Mouse (Mus musculus) lung, postnatal 0 days (tissue): ENCODE measurements around the gene Cysrt1. TPM values are rescaled to one million over a fixed set of nuclear protein-coding genes. Genes with fewer than 3 reads are reported as not detected.

ENCODE experiments used
- ATAC-seq: fragments of 200-750 bp; cut with Nextera tagmentation; 2 replicates; pipeline ENCODE4 v1.8.0; 2017; ENCODE audit warnings: moderate library complexity
- DNase-seq: peaks from one replicate; pipeline ENCODE4 v3.0.0-alpha.2; 2016; ENCODE audit warnings: low spot score
- H3K27ac ChIP-seq: fragments of 300-500 bp; sonication (generic); 2 replicates; pipeline ENCODE4 v1.5.1; 2014; ENCODE audit warnings: antibody characterized with exemption, mild to moderate bottlenecking, low read length, mixed read lengths
- H3K27me3 ChIP-seq: fragments of 300-500 bp; sonication (generic); replicated peaks from 2 replicates; pipeline ENCODE4 v1.6.1; 2014; ENCODE audit warnings: low read length, mixed read lengths; ENCODE audit not compliant: insufficient read depth
- H3K36me3 ChIP-seq: fragments of 300-500 bp; sonication (generic); 2 replicates; pipeline ENCODE4 v1.6.1; 2014; ENCODE audit warnings: low read length, mixed read lengths; ENCODE audit not compliant: insufficient read depth
- H3K4me1 ChIP-seq: fragments of 300-500 bp; sonication (generic); 2 replicates; pipeline ENCODE4 v1.6.1; 2014; ENCODE audit warnings: antibody characterized with exemption, low read depth, low read length, mixed read lengths; ENCODE audit not compliant: insufficient read depth
- H3K4me2 ChIP-seq: fragments of 300-500 bp; sonication (generic); replicated peaks from 2 replicates; pipeline ENCODE4 v1.6.1; 2014; ENCODE audit warnings: low read depth, mild to moderate bottlenecking, low read length, moderate library complexity, mixed read lengths
- H3K4me3 ChIP-seq: fragments of 300-500 bp; sonication (generic); 2 replicates; pipeline ENCODE4 v1.5.1; 2014; ENCODE audit warnings: low read depth, low read length
- H3K9ac ChIP-seq: fragments of 300-500 bp; sonication (generic); replicated peaks from 2 replicates; pipeline ENCODE4 v1.6.1; 2014; ENCODE audit warnings: low read depth, mild to moderate bottlenecking
- H3K9me3 ChIP-seq: fragments of 300-500 bp; sonication (generic); 2 replicates; pipeline ENCODE4 v1.6.1; 2016; ENCODE audit warnings: low read length, mixed read lengths
- CTCF ChIP-seq: IDR thresholded peaks from 2 replicates; pipeline ENCODE4 v1.5.1; 2016; ENCODE audit warnings: antibody characterized with exemption, mild to moderate bottlenecking
- EP300 ChIP-seq: IDR thresholded peaks from 2 replicates; pipeline ENCODE4 v1.6.1; 2016; ENCODE audit warnings: antibody characterized with exemption, mild to moderate bottlenecking, control low read depth
- WGBS: fragments of 180-500 bp; shearing (Covaris S2); extraction: QIAGEN DNeasy Blood & Tissue Kit; methylation state at CpG from one replicate; pipeline ENCODE4 v1.1.7; 2014; 5-methylcytosine and 5-hydroxymethylcytosine counted together
- polyA plus RNA-seq: library from polyadenylated mRNA; unstranded; fragments of >200 nt; fragmentation: Nextera tagmentation; extraction: Ambion mirVana; gene quantifications from 2 replicates; pipeline ENCODE4 v1.2.1, GENCODE M21; 2015

Cysrt1 gene
- polyA plus RNA-seq, 1 experiment from 2014 or later: 0.85 TPM

DNA sequence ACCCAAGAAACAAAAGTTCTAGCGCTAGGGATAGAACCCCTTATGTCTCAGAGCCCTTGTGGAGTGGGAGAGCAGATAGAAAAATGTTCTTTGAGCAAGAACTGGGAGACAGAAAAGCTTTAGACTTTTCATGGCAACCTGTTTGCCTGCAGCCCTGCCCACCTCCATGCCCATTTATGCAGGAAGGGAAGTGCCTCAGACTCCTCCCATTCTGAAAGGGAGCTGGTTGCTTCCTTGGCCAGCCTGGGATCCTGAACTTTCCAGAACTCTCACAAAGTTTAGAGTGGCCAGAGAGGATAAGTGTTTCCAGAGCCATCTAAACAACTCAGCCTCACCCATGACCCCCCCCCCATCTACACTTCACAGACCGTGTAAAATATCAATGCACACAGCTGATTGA lies 45.1 kb downstream of the Cysrt1 start:
- H3K9ac ChIP-seq: no peak overlapping the region
- WGBS: 21% methylated on average over 2 of the region's 2 CpGs
- peak overlapping the region; percentile 36; the same call in 1 of the 2 replicates for H3K4me3 ChIP-seq

DNA sequence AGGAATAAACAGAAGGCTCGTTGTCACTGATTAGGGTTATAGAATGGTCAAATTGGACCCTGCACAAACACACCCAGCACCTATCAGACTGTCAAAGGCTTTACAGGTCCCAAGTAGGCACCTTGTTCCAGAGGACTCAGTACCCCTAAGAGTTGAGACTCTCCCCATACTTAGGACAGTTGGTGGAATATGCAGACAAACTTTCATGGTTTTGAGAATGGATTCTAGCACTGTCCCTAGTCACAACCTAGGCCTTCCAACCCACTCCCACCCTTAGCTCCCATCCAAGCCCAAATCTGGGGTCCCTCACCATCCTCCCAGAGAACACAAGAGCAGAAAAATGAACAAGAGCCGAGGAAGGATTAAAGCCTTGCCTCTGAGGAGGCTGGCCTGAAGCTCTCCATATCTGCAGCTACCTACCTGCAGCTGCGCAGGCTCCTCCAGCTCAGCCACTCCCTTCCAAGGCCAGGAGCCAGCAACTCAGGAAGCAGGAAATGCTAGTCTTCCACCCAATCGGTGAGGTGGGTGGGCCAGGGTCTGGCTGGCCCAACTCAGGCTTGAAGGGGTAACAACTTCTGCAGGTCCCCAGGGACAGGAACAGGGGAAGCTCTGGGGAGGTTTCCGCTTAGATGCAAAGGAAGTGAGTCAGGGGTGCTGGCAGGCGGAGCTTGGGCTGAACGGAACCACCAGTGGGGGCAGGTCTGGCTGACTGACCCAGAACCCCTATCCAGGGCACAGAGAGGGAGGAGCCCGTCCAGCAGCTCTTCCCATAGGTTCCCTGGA lies 45.9 kb downstream of the Cysrt1 start, which contains the start of gene Tor4a:
Gene Tor4a, minus strand, starts transcription at position 715 of the 783 bp plus-strand sequence.
- Histone ChIP-seq H3K27me3 (no peaks in the 10 kb centered on the region), H3K4me3 (peak within 1 kb of the TSS; percentile 36), H3K4me1 (peaks cover 18% of the 10 kb centered on the region), H3K27ac (peak within 1 kb of the TSS; percentile 91), H3K4me2 (peak within 1 kb of the TSS; percentile 62), H3K9me3 (no peaks in the 10 kb centered on the region), H3K36me3 (peaks cover 23% of the 10 kb centered on the region; the same call in 1 of the 2 replicates), H3K9ac (peak within 1 kb of the TSS; percentile 29; the same call in 1 of the 2 replicates)
- ATAC-seq (peak; percentile 87), DNase-seq (peak; percentile 95)
- 5% methylated on average over 7 of the region's 8 CpGs for WGBS
- peak; percentile 78 for TF ChIP-seq EP300
- TF ChIP-seq CTCF: no peak

More for the DNA sequence above, 45.1 kb downstream of the Cysrt1 start:
- TF ChIP-seq EP300: no peak
- Histone ChIP-seq H3K4me2 (peak overlapping the region; percentile 62), H3K4me1 (peaks cover 18% of the 10 kb centered on the region), H3K9me3 (no peaks in the 10 kb centered on the region), H3K27ac (peak overlapping the region; percentile 91), H3K27me3 (no peaks in the 10 kb centered on the region), H3K36me3 (peaks cover 28% of the 10 kb centered on the region)
- ATAC-seq (peak; percentile 38), DNase-seq (peak; percentile 75)

DNA sequence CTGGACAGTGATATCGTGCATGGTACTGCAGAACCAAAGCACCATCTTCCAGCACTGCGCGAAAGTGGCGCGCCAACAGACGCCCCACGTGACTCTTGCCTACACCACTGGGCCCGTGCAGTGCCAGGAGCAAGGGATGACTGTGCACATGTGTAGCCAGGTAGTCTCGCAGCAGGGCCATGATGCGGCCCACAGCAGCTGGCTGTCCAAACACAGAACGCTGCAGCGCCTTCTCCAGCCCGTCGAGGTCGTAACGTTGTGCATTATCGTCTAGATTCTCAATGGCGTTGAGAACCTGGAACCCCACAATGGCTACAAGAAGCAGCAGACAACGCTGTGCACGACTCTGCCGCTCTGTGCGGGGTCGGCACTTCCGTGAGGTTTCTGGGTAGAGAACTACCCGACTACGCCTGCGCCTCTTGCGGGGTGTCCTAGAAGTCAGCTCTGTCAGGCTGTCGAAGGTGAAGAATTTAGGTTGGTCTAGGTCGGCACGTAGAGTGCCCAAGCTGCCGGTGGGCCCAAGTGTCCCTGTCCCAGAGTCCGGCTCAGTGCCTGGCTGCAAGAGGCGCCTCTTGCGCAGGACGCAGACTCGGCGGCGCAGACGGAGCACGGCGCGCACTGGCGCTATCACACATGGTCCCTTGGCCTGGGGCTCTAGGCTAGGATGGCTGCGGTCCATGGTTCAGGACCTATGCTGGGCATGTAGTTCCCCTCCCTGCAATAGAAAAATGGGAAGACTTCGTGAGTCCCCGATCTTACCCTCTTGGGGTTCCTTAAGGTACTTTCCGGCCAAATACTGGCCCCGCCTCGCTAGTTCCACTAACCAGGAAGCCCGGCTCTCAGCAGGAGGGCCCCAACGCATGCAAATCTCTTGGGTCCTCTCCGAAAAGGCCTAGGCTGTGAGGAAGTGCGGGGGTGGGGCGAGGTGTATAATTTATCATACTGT lies 46.8 kb downstream of the Cysrt1 start:
- ATAC-seq (peak; percentile 16; the same call in 1 of the 2 replicates), DNase-seq (peak; percentile 74)
- Histone ChIP-seq H3K36me3 (peaks cover 16% of the 10 kb centered on the region; the same call in 1 of the 2 replicates), H3K4me2 (peak overlapping the region; percentile 62), H3K9ac (peak overlapping the region; percentile 29), H3K4me1 (peaks cover 18% of the 10 kb centered on the region), H3K9me3 (no peaks in the 10 kb centered on the region), H3K4me3 (peak overlapping the region; percentile 36), H3K27ac (peak overlapping the region; percentile 91), H3K27me3 (no peaks in the 10 kb centered on the region)
- 17% methylated on average over 55 of the region's 55 CpGs for WGBS
- TF ChIP-seq CTCF (no peak), EP300 (no peak)

DNA sequence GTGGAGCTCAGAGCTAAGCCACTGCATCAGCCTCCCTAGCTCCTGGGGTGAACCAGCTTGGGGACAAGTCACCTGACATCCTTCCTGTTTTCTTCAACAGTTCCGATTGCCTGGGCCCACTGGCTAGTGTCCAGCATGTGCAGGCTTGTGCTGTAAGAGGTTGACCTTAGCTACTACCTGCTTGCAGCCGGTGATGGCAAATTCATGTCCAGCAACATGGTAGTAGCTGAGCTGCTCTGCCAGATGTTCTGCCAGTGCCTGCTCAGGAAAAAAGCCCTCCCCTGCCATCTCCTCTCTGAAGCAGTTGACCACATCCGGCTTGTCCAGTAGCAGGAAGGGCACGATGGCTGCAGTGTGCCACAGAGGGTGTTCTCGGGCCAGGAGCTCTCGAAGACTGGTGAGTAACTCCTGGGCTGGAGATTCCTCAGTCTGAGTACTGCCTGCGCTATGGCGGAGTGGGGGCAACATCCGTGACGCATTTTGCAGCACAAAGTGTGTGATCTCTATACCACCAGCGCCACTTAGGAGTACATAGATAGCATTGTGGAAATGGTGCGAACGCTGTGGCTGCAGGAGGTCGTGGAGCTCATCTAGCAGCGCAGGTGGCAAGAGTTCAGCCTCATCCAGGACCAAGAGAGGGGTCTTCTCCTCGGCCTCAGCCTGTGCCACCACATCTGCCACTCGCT lies 47.6 kb downstream of the Cysrt1 start:
- 74% methylated on average over 17 of the region's 17 CpGs for WGBS
- Histone ChIP-seq H3K36me3 (peaks cover 8% of the 10 kb centered on the region; the same call in 1 of the 2 replicates), H3K4me3 (no peak overlapping the region), H3K27ac (peak overlapping the region; percentile 15; the same call in 1 of the 2 replicates), H3K4me2 (peak overlapping the region; percentile 62; the same call in 1 of the 2 replicates), H3K9ac (no peak overlapping the region), H3K27me3 (no peaks in the 10 kb centered on the region), H3K9me3 (no peaks in the 10 kb centered on the region), H3K4me1 (peaks cover 18% of the 10 kb centered on the region)
- DNase-seq: peak; percentile 37
- TF ChIP-seq EP300: no peak
- TF ChIP-seq CTCF: no peak
- ATAC-seq: no peak

DNA sequence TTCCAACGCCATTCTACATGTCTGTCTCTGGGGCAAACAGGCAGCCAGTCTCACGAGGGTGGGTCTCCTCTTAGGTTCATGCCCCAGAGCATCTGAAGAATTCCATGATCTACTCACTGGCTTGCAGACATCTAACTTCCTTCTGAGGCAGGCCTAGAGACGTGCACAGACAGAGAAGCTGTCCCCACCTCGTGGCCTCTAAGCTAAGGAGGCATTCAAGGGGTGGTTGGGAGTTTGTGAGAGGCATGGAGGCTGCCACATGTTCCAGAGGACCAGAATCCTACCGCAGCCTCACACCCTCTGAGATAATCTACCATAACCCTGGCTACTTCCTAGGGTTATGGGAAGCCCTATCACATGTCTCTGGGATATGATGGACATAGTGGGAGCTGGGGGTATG lies 48.2 kb downstream of the Cysrt1 start:
- Histone ChIP-seq H3K27me3 (no peaks in the 10 kb centered on the region), H3K9ac (no peak overlapping the region), H3K9me3 (no peaks in the 10 kb centered on the region), H3K4me2 (0 out of 2 replicates have a peak overlapping the region, but pooled peaks have one; percentile 62), H3K27ac (peak overlapping the region; percentile 54), H3K4me3 (no peak overlapping the region), H3K36me3 (peaks cover 4% of the 10 kb centered on the region; the same call in 1 of the 2 replicates), H3K4me1 (peaks cover 18% of the 10 kb centered on the region)
- ATAC-seq: no peak
- TF ChIP-seq EP300: no peak
- no peak for TF ChIP-seq CTCF
- no peak for DNase-seq
- 69% methylated on average over 5 of the region's 5 CpGs for WGBS
